ENCODE assay signal across 7 mouse cellular contexts in the genomic region with DNA sequence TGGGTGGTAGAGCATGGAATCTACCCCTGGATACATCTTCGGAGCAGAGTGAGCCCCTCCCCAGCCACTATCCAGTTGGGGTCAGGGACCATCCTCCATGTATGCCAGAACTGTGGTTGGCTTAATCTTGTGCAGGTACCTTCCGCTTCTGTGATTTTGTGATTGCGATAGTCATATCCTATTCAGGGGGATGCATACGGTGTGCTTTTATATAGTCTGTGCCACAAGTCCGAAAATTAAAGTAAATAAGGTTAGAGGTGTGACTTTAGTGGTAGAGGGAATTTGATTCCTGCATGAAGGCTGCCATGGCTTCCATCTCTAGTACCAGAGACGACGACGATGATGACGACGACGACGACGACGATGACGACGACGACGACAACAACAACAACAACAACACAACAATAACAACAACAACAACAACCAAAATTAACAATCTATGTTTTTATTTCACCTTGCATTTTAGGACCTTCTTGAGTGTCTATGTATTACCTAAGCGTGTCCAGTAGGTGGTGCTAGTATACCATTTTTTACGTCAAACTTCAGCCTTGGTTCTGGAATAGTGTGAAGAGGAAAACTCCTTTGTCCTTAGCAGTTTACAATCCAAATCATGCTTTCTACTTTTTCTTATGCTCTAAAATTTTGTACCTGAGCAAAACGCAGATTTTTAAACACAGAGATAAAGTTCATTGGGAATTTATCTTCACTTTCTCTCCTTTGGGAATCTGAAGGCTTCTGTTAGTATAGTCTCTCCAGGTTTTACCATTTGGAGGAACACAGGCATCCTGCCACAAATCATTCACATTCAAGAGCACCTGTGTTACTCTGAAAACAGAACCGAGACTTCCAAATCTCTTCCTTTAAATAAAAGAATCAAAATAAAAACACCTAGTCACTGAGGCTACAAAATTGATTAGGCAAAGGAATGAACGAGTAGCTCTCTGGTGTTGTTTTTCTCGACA.
A peak's percentile ranks its signal among the peaks of the same experiment; 100 is the strongest.
DNase-seq lines count a peak whose midpoint lies in the region; ATAC-seq and TF ChIP-seq lines count a peak whose summit lies in the region.

No protein-coding gene starts in this region.

- in situ Hi-C loops in Patski (cut with MboI; ENCODE audit: low pct_unique_long_range_greater_than_20kb): loop anchor here (5.0 to 25.0 kb wide), 3 partner anchors 300 to 1235 kb away; a partner anchor contains a TSS

- peak; percentile 52 for TF ChIP-seq CTCF in Patski (IDR thresholded peaks at IDR 0.05)

- no peaks in the 10 kb centered on the region for H3K27me3 ChIP-seq in Patski
- no peaks in the 10 kb centered on the region for H3K27me3 ChIP-seq in embryonic facial prominence, embryonic 14.5 days (replicated peaks; ENCODE audit: control insufficient read depth, insufficient read depth, low read length)

- CTCF ChIA-PET in Patski (lab: Charles Lee): interaction anchor here (1.9 kb wide), 1 partner anchor 300 kb away, joined by 8 read pairs; a partner anchor contains a TSS

- no peaks in the 10 kb centered on the region for H3K4me1 ChIP-seq in embryonic facial prominence, embryonic 14.5 days (ENCODE audit: control insufficient read depth, insufficient read depth, low read length)

- intact Hi-C loops in left cerebral cortex, postnatal 4 days (cut with DNase I): loop anchor here (2.0 to 5.0 kb wide), 2 partner anchors 299 to 385 kb away; a partner anchor contains a TSS

- 25% methylated on average over 24 of the region's 24 CpGs for WGBS in embryonic facial prominence, embryonic 14.5 days

- H3K9ac ChIP-seq in embryonic facial prominence, embryonic 14.5 days (ENCODE audit: low read depth, low read length): no peak overlapping the region

- no peaks in the 10 kb centered on the region for H3K36me3 ChIP-seq in embryonic facial prominence, embryonic 14.5 days (ENCODE audit: control insufficient read depth, insufficient read depth, low read length)

- H3K27ac ChIP-seq in embryonic facial prominence, embryonic 14.5 days (replicated peaks; ENCODE audit: low read depth, low read length): no peak overlapping the region

- POLR2A ChIA-PET in Patski (lab: Charles Lee): no interaction called here

- H3K9me3 ChIP-seq in embryonic facial prominence, embryonic 14.5 days (ENCODE audit: control insufficient read depth, low read length): no peaks in the 10 kb centered on the region

- H3K4me3 ChIP-seq in embryonic facial prominence, embryonic 14.5 days (ENCODE audit: low read depth, low read length): no peak overlapping the region

- DNase-seq in layer of hippocampus, adult 9-10 months (ENCODE audit: low spot score): peak; percentile 4
- DNase-seq in layer of hippocampus, adult 11-12 months (ENCODE audit: low spot score): no peak
- DNase-seq in Patski (ENCODE audit: low read depth, low spot score): no peak
- DNase-seq in embryonic facial prominence, embryonic 14.5 days (ENCODE audit: low spot score): peak; percentile 71
- DNase-seq in lung, postnatal 25 days (ENCODE audit: low spot score): peak; percentile 23
- DNase-seq in spleen, postnatal 4 days (ENCODE audit: low spot score in 2 of 2): no peak
- DNase-seq in left cerebral cortex, postnatal 4 days: no peak

- H3K4me2 ChIP-seq in embryonic facial prominence, embryonic 14.5 days (ENCODE audit: low read depth, low read length): no peak overlapping the region

- peak; percentile 62 for ATAC-seq in Patski
- no peak for ATAC-seq in embryonic facial prominence, embryonic 14.5 days (ENCODE audit: low read depth)

Comparison
In these comparisons a context has a peak if more than half of its experiments do, and no peak if none do; other contexts are left out.
1. DNase-seq: peak in layer of hippocampus, adult 9-10 months (single experiment), embryonic facial prominence, embryonic 14.5 days (single experiment) and lung, postnatal 25 days (single experiment); none in layer of hippocampus, adult 11-12 months (single experiment), Patski (single experiment), spleen, postnatal 4 days (0 of 2) and left cerebral cortex, postnatal 4 days (single experiment).